Mouse (Mus musculus): ENCODE measurements around the gene Fbxo48.

The Fbxo48 gene

GRCm38 (mm10) chr11:16972027-16972426 lies 20.9 kb downstream of the Fbxo48 start:
- no peak for DNase-seq (ENCODE audit: low spot score)

- no peak for DNase-seq (ENCODE audit: low spot score)
Measured at GRCm38 (mm10) chr11:16973086-16973485, 21.9 kb downstream of the Fbxo48 start.

- no peak for DNase-seq (ENCODE audit: low spot score)
Measured at GRCm38 (mm10) chr11:16976937-16977336, 25.8 kb downstream of the Fbxo48 start.

GRCm38 (mm10) chr11:16977611-16978010 lies 26.4 kb downstream of the Fbxo48 start:
- DNase-seq (ENCODE audit: low spot score) = no peak

GRCm38 (mm10) chr11:16978161-16978707 lies 27.1 kb downstream of the Fbxo48 start:
- DNase-seq (ENCODE audit: low spot score) = no peak

- DNase-seq (ENCODE audit: low spot score) = no peak
Measured at GRCm38 (mm10) chr11:16986550-16987187, 35.5 kb downstream of the Fbxo48 start.

GRCm38 (mm10) chr11:16987745-16988328 lies 36.7 kb downstream of the Fbxo48 start:
- no peak for DNase-seq (ENCODE audit: low spot score)

GRCm38 (mm10) chr11:16989885-16990284 lies 38.7 kb downstream of the Fbxo48 start:
- no peak for DNase-seq (ENCODE audit: low spot score)

GRCm38 (mm10) chr11:16992880-16993279 lies 41.7 kb downstream of the Fbxo48 start:
- no peak for DNase-seq (ENCODE audit: low spot score)

- no peak for DNase-seq (ENCODE audit: low spot score)
Measured at GRCm38 (mm10) chr11:16996818-16997217, 45.6 kb downstream of the Fbxo48 start.

GRCm38 (mm10) chr11:16997465-16997864 lies 46.3 kb downstream of the Fbxo48 start:
- no peak for DNase-seq (ENCODE audit: low spot score)

- no peak for DNase-seq (ENCODE audit: low spot score)
Measured at GRCm38 (mm10) chr11:16999387-16999786, 48.2 kb downstream of the Fbxo48 start.

- DNase-seq (ENCODE audit: low spot score) = no peak
Measured at GRCm38 (mm10) chr11:16999933-17000332, 48.8 kb downstream of the Fbxo48 start.

GRCm38 (mm10) chr11:17000353-17001334 lies 49.5 kb downstream of the Fbxo48 start:
- no peak for DNase-seq (ENCODE audit: low spot score)

- DNase-seq (ENCODE audit: low spot score) = no peak
Measured at GRCm38 (mm10) chr11:17002739-17003373, 51.7 kb downstream of the Fbxo48 start.

GRCm38 (mm10) chr11:17003757-17004156 lies 52.6 kb downstream of the Fbxo48 start:
- DNase-seq (ENCODE audit: low spot score) = no peak

All from urinary bladder, postnatal 10 days (tissue).